Mouse (Mus musculus): ENCODE measurements around the gene Usp46.

Usp46 gene

DNA sequence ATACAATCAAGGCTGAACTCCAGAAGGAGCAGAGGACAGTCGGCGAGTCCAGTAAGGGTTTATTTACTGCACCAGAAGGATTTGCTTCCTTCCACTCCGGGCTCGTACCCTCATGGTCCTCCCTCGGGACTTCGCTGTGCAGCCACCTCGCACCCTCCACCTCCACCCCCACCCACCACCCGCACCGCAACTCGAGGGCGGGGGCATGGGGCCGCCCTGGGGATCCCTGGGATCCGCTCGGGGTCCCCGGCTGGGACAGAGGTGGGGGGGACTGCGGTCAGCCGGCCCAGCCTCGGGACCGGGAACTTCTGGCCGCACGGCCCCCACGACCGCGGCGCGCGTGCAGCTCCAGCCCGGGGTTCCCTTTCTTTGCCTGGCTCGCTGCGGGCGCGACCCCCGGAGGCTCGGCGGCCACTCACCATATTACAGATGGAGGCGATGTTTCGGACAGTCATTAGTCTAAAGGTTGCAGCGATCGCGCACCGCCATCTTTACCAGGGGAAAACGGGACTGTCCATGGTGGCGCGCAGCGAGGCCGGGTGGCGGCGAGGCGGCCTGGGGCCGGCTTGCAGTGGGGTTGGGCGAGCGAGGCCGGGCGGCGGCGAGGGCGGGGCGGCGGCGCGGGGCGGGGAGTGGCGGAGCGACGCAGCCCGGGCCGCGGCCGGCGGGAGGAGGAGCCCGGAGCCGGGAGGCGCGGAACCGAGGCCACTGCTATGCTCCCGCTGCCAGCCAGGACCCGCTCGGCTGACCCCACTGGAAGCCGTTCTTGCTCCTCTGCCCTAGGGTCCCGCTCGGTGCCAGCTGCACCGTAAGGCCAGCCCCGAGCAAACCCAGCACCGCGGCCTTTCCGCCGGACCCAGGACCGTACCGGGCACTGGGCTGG lies at the start of gene Usp46:
TSS of gene Usp46 (minus strand) at position 601 of the 883 bp plus-strand sequence.
- CTCF ChIA-PET, result interaction anchor here in 3 of 4 experiments (0.6 to 1.3 kb wide), 9 partner anchors 8 to 380 kb away, joined by 3 to 8 read pairs (median 4); no protein-coding TSS in a partner anchor

DNA sequence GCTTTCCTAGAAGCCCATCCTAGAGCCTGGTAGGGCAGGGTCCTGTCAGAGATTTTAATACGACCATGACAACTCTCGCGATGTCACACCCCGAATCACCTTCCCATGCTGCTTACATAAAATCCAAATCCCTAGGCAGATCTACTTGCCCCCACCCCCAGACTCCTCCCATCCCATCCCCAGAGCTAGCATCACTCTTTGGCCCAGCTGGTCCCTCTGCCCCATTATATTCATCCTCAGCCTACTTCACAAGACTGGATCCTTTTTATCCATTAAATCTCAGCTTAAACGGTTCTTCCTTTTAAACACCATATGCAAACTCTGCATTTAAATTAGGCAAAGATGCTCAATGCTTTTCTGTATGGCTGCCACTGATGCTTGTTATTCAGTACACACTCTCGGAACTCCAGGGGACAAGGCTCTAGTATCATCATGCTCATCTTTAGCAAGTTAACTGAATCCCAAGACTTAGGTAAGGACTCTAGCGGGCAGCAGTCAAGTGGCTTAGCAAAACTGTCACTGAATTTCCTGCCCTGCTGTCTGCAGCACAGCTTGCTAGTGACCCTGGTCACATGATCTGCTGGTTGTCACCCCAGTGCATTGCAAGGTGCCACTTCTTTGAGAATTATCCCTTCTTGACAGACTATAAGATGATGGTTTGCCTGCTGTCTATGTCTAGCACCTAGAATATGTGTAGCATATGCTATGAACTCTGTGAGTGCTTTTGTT lies 45.9 kb upstream of the Usp46 start:
- ChIA-PET POLR2A (interaction anchor here in 1 of 4 experiments (1.1 kb wide), 1 partner anchor 22 kb away, joined by 3 read pairs; no protein-coding TSS in a partner anchor), CTCF (no interaction called here)

More for the DNA sequence above, at the start of gene Usp46:
- POLR2A ChIA-PET, result interaction anchor here (0.5 to 14.0 kb wide), 25 partner anchors 9 to 1135 kb away, joined by 3 to 238 read pairs (median 7); no protein-coding TSS in a partner anchor

DNA sequence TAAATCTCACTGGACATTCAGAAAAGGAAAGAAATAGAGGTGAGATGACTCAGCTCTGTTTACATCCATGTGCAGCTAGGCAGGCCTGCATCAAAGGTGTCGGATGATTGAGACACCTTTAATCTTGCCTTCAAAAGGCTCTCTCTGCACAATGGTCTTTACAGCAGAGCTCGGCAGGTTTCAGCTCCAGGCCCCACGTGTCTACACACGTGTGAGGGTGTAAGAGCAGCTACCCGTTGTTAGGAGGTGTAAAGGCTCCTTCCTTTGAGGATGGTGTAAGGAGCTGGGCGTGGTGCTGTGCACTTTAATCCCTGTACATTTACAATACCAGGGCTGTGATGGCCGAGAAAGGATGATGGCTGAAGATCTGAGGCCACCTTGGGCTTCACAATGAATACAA lies 37.2 kb upstream of the Usp46 start:
- CTCF ChIA-PET, result no interaction called here
- POLR2A ChIA-PET, result interaction anchor here in 3 of 4 experiments (1.3 to 8.0 kb wide), 6 partner anchors 9 to 21 kb away, joined by 4 to 59 read pairs (median 10); no protein-coding TSS in a partner anchor

- CTCF ChIA-PET, result interaction anchor here in 1 of 4 experiments (0.6 kb wide), 1 partner anchor 29 kb away, joined by 14 read pairs; no protein-coding TSS in a partner anchor
- POLR2A ChIA-PET, result interaction anchor here in 2 of 4 experiments (0.6 to 8.0 kb wide), 3 partner anchors 8 to 1474 kb away, joined by 3 to 59 read pairs (median 4); no protein-coding TSS in a partner anchor
Measured at GRCm38 (mm10) chr5:74101761-74102160, 33.5 kb upstream of the Usp46 start.

DNA sequence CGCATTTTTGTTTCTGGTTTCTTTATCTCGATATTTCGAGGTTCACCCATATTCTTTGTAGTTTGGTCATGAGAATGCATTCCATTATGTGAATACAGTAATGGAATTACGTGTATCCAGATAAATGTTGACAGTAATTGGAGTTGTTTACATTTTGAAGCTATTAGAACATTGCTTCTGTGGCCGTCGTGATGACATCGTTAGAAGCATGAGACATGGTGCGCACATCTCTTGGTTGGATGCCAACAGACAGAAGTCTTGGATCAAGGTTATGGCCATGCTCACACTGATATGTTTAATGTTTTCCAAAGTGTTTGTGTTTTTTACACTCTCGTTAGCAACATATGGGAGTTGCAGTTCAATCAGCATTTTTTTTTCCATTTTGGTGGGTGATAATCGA lies 30.8 kb upstream of the Usp46 start:
- ChIA-PET CTCF (no interaction called here), POLR2A (interaction anchor here in 1 of 4 experiments (0.7 kb wide), 1 partner anchor 61 kb away, joined by 3 read pairs; no protein-coding TSS in a partner anchor)

- ChIA-PET POLR2A (interaction anchor here in 2 of 4 experiments (0.6 to 8.1 kb wide), 4 partner anchors 7 to 32 kb away, joined by 3 to 238 read pairs (median 98); partner anchors contain the start of gene Usp46 (in 2 of the 2)), CTCF (no interaction called here)
Measured at GRCm38 (mm10) chr5:74097854-74098220, 29.6 kb upstream of the Usp46 start.

GRCm38 (mm10) chr5:74097116-74097853 lies 29.1 kb upstream of the Usp46 start:
- ChIA-PET CTCF (no interaction called here), POLR2A (interaction anchor here in 3 of 4 experiments (1.2 to 8.1 kb wide), 10 partner anchors 8 to 399 kb away, joined by 3 to 238 read pairs (median 7); partner anchors contain the start of gene Usp46 (in 2 of the 3))

GRCm38 (mm10) chr5:74096060-74096459 lies 27.8 kb upstream of the Usp46 start:
- POLR2A ChIA-PET, result interaction anchor here in 3 of 4 experiments (0.6 to 8.1 kb wide), 29 partner anchors 8 to 398 kb away, joined by 3 to 238 read pairs (median 4); partner anchors contain the start of gene Usp46 (in 2 of the 3)
- CTCF ChIA-PET, result no interaction called here

DNA sequence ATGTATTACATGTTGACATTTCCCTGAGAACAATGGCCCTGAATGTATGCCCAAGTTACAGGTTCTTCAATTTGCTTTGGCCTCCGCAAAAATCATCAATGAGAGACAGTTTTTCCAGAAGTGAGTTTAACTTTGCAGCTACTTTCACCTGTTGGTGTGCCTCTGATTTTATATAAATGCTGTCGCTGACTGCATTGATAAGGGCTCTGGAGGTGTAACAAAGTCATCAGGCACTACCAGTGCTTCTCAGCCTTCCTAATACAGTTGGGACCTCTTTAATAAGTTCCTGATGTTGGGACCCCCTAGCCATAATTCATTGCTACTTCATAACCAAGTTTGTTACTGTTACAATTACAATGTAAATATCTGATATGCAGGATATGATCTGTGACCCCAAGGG lies 27.4 kb upstream of the Usp46 start:
- POLR2A ChIA-PET, result interaction anchor here (0.7 to 8.1 kb wide), 42 partner anchors 8 to 404 kb away, joined by 3 to 238 read pairs (median 4); partner anchors contain the start of gene Usp46 (in 2 of the 4)

GRCm38 (mm10) chr5:74094841-74095437 lies 26.7 kb upstream of the Usp46 start:
- CTCF ChIA-PET, result no interaction called here
- POLR2A ChIA-PET, result interaction anchor here (0.6 to 8.1 kb wide), 56 partner anchors 9 to 1559 kb away, joined by 3 to 238 read pairs (median 4); partner anchors contain the start of gene Usp46 (in 2 of the 4)

More for the DNA sequence above, 27.4 kb upstream of the Usp46 start:
- CTCF ChIA-PET, result no interaction called here

GRCm38 (mm10) chr5:74093556-74094428 lies 25.6 kb upstream of the Usp46 start:
- ChIA-PET CTCF (interaction anchor here in 3 of 4 experiments (0.5 to 1.6 kb wide), 9 partner anchors 16 to 1025 kb away, joined by 3 to 9 read pairs (median 4); no protein-coding TSS in a partner anchor), POLR2A (interaction anchor here (0.5 to 8.1 kb wide), 156 partner anchors 9 to 1560 kb away, joined by 3 to 238 read pairs (median 5); partner anchors contain the start of genes Usp46 (in 3 of the 4), Fip1l1 (in 1 of the 4), Kit (in 1 of the 4) and Sgcb (in 1 of the 4))

- ChIA-PET CTCF (interaction anchor here (0.5 to 1.6 kb wide), 19 partner anchors 15 to 1026 kb away, joined by 3 to 9 read pairs (median 4); no protein-coding TSS in a partner anchor), POLR2A (interaction anchor here (0.5 to 8.1 kb wide), 224 partner anchors 8 to 1604 kb away, joined by 3 to 238 read pairs (median 4); partner anchors contain the start of genes Usp46 (in 4 of the 4), Kit (in 2 of the 4), Fip1l1 (in 1 of the 4) and Fryl (in 1 of the 4))
Measured at GRCm38 (mm10) chr5:74092833-74093555, 24.8 kb upstream of the Usp46 start.

DNA sequence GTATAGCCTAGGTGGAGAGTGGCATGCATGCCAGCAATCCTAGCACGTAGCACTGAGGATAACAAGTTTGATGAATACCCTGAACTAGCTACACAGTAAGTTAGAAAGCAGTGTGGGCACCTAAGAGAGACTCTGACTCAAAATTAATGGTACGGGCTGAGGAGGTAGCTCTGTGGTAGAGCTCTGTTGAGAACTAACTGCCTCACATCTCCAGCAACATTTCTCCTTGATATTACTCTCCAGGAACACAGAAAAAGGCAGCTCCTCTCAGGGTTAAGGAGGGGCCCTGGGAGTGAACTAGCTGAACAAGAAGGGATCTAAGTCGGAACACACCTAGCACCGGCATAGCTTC lies 24.2 kb upstream of the Usp46 start:
- CTCF ChIA-PET, result interaction anchor here (0.6 to 1.6 kb wide), 16 partner anchors 15 to 389 kb away, joined by 3 to 9 read pairs (median 4); no protein-coding TSS in a partner anchor
- POLR2A ChIA-PET, result interaction anchor here (0.6 to 8.1 kb wide), 198 partner anchors 7 to 1604 kb away, joined by 3 to 238 read pairs (median 4); partner anchors contain the start of genes Usp46 (in 4 of the 4), Kit (in 2 of the 4), Fip1l1 (in 1 of the 4) and Fryl (in 1 of the 4)

DNA sequence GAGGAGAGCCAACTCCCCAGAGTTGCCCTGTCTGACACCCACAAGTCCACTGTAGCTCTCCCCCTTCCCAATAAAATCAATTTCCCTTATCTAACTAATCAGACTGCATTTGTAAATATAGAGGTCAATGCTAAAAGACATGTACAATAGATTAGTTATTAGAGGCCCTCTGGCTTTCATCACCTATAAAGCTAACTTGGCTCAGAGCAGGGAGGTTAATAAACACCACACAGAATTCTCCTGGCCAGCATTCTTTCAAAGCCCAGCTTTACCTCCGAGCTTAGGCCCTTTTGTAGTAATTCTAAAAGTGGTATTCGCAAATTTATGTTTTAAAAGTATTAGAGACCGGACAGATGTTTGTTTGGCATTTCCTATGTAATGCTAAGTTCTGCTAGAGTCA lies 21.4 kb upstream of the Usp46 start:
- ChIA-PET CTCF (no interaction called here), POLR2A (interaction anchor here in 1 of 4 experiments (1.5 to 1.8 kb wide), 2 partner anchors 11 to 13 kb away, joined by 3 to 5 read pairs; no protein-coding TSS in a partner anchor)

- ChIA-PET CTCF (no interaction called here), POLR2A (interaction anchor here in 2 of 4 experiments (0.5 to 6.8 kb wide), 3 partner anchors 10 to 151 kb away, joined by 3 to 108 read pairs (median 7); no protein-coding TSS in a partner anchor)
Measured at GRCm38 (mm10) chr5:74081756-74082155, 13.5 kb upstream of the Usp46 start.
